Mouse (Mus musculus): Measurements from ENCODE around the gene Txnrd3. TPM values are rescaled to one million over a fixed set of nuclear protein-coding genes. Genes with fewer than 3 reads are reported as not detected.

The Txnrd3 gene
- total and polyA plus RNA-seq, 3 experiments = 6.1 to 8.6 (median 8.0) TPM

- TF ChIP-seq KAT2A (IDR thresholded peaks at IDR 0.05; ENCODE audit: insufficient replicate concordance, low read length) = no peak
- TF ChIP-seq TBP (conservative IDR thresholded peaks at IDR 0.05; ENCODE audit: low read depth, low read length) = no peak
- no peak for TF ChIP-seq TCF12 (IDR thresholded peaks at IDR 0.05; ENCODE audit: low read depth, low read length)
- no peak for TF ChIP-seq MAX (IDR thresholded peaks at IDR 0.05; ENCODE audit: low read length)
- TF ChIP-seq IRF4 (IDR thresholded peaks at IDR 0.05; ENCODE audit: low read depth, low read length) = no peak
- no peak for TF ChIP-seq JUN (IDR thresholded peaks at IDR 0.05; ENCODE audit: insufficient read depth, low read depth, low read length)
Measured at GRCm38 (mm10) chr6:89622647-89623046, 21.1 kb upstream of the Txnrd3 start (continued).

DNA sequence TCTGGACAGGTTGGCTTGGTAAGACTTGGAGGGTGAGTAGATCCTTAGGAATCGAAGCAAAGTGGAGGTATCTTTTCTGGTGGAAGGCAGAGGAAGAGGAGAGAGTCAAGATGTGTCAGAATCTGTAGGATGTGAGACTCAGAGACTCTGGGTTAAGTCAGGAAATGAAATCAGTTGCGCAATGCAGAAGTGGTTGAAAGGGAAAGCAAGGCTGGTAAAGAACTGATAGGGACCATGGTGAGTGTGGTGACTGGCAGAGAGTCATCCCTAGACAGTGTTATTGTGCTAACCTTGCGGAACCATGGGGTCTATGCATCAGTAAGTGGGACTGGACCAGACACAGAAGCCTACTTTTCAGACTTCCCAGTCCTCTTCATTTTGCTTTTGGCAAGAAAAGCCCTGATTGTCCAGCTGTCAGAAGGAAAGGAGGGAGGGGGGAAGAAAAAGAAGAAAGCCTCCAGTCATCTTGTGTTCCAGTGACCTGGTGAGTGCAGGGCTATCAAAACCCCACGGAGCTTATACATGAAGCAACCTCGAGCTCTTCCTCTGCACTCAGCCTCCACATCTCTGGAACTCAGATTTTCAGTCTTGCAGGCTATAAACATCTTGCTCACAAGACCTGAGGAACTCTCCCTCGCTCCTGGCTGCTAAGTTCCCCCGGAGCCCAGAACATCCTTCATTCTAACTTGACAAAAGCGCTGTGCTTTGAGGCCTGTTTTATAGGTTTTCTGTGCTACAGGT, 15.6 kb upstream of the Txnrd3 start:
- TF ChIP-seq E2F4 (IDR thresholded peaks at IDR 0.05; ENCODE audit: insufficient replicate concordance, low read depth, low read length) = no peak
- no peak for TF ChIP-seq NRF1 (IDR thresholded peaks at IDR 0.05; ENCODE audit: low read depth, low read length)
- no peak for TF ChIP-seq HCFC1 (IDR thresholded peaks at IDR 0.05; ENCODE audit: low read depth, low read length)
- TF ChIP-seq SMC3 (IDR thresholded peaks at IDR 0.05; ENCODE audit: low read depth, low read length) = no peak
- TF ChIP-seq GABPA (IDR thresholded peaks at IDR 0.05; ENCODE audit: insufficient replicate concordance, low read depth, low read length) = no peak
- TF ChIP-seq MEF2A (IDR thresholded peaks at IDR 0.05; ENCODE audit: borderline replicate concordance, low read depth, low read length) = no peak
- TF ChIP-seq MYC (IDR thresholded peaks at IDR 0.05; ENCODE audit: low read depth, low read length) = no peak
- no peak for TF ChIP-seq BHLHE40 (IDR thresholded peaks at IDR 0.05; ENCODE audit: low read depth, low read length)
- no peak for TF ChIP-seq ZKSCAN1 (IDR thresholded peaks at IDR 0.05; ENCODE audit: borderline replicate concordance, low read depth, low read length)
- H3K79me2 ChIP-seq (replicated peaks; ENCODE audit: control insufficient read depth, extremely low read depth, insufficient read depth, poor library complexity, severe bottlenecking) = no peaks in the 10 kb centered on the region

More for the DNA sequence above, 15.6 kb upstream of the Txnrd3 start:
- in situ Hi-C loops (cut with MboI; ENCODE audit: low pct_ligation_motif_present, low pct_unique_long_range_greater_than_20kb, low sequenced_read_pairs) (no loop called here), dilution Hi-C loops (cut with MboI; ENCODE audit: extremely low pct_ligation_motif_present, extremely low pct_unique_long_range_greater_than_20kb, low sequenced_read_pairs) (no loop called here)
- H3K4me2 ChIP-seq (ENCODE audit: insufficient read depth, low read depth, poor library complexity, severe bottlenecking) = no peak overlapping the region
- H3K27ac ChIP-seq (ENCODE audit: insufficient read depth, low read depth) = no peak overlapping the region
- H3K9ac ChIP-seq (ENCODE audit: insufficient read depth, low read depth) = no peak overlapping the region
- no peak for DNase-seq (ENCODE audit: extremely low read depth)
- H3K9me3 ChIP-seq (replicated peaks; ENCODE audit: low read length) = no peaks in the 10 kb centered on the region
- peaks cover 8% of the 10 kb centered on the region for H3K27me3 ChIP-seq (replicated peaks)
- no peak overlapping the region for H3K4me3 ChIP-seq (replicated peaks in 1 of 3; ENCODE audit: low read depth in 2 of 3, low read length in 2 of 3, poor library complexity in 1 of 3)
- peaks cover 2 to 14% of the 10 kb centered on the region in 2 experiments; a peak in 2 of 4 replicates for H3K4me1 ChIP-seq (ENCODE audit: control insufficient read depth in 1 of 2, insufficient read depth in 2 of 2)
- no peaks in the 10 kb centered on the region for H3K36me3 ChIP-seq (replicated peaks in 1 of 2; ENCODE audit: control insufficient read depth in 1 of 2, insufficient read depth in 1 of 2, low read length in 1 of 2)

Data from CH12.LX (cell line).